Mouse (Mus musculus): ENCODE results near the gene Mex3a.

- TF ChIP-seq CTCF (IDR thresholded peaks at IDR 0.05; ENCODE audit: borderline replicate concordance, insufficient read depth, low read depth, low read length) (no peak), POLR2A (IDR thresholded peaks at IDR 0.05; ENCODE audit: borderline replicate concordance, insufficient read depth, low read length) (no peak)
These were observed 22.9 kb upstream of the Mex3a start for GRCm38 (mm10) chr3:88509250-88509649.

All from cerebellum, adult 2 months (tissue).